Mouse (Mus musculus) lung, adult 2 months (tissue): ENCODE data around the gene Zfr2.

ENCODE experiments used
- CTCF ChIP-seq: fragments of 200-500 bp; IDR thresholded peaks from 2 replicates; pipeline ENCODE4 v1.5.1; 2011; ENCODE audit warnings: mild to moderate bottlenecking, low read length, control low read depth; ENCODE audit not compliant: insufficient read depth
- POLR2A ChIP-seq: fragments of 200-500 bp; IDR thresholded peaks from 2 replicates; pipeline ENCODE4 v1.6.1; 2011; ENCODE audit warnings: low read depth, mild to moderate bottlenecking, control low read depth, low read length, borderline replicate concordance; ENCODE audit errors: extremely low read depth

- TF ChIP-seq POLR2A (peak; percentile 88; the same call in 1 of the 2 replicates), CTCF (no peak)
Measured at GRCm38 (mm10) chr10:81268056-81268455, 35.1 kb downstream of the Zfr2 start.
